Mouse (Mus musculus) intestine, embryonic 15.5 days (tissue): Measurements from ENCODE around the gene Etl4. TPM values are rescaled to one million over a fixed set of nuclear protein-coding genes. Genes with fewer than 3 reads are reported as not detected.
"Not testable (repeated sequence)": the region's sequence is repeated elsewhere in the genome, so short reads cannot be mapped to it uniquely, and the experiment has no call there.

Source experiments
- ATAC-seq: fragments of 200-750 bp; cut with Nextera tagmentation; 2 replicates; pipeline ENCODE4 v1.8.0; 2017; ENCODE audit warnings: moderate TSS enrichment, moderate library complexity
- H3K27ac ChIP-seq: fragments of 300-500 bp; sonication (generic); 2 replicates; pipeline ENCODE4 v1.5.1; 2015; ENCODE audit warnings: mild to moderate bottlenecking, inconsistent platforms
- H3K27me3 ChIP-seq: fragments of 300-500 bp; sonication (generic); replicated peaks from 2 replicates; pipeline ENCODE4 v1.6.1; 2015; ENCODE audit warnings: inconsistent platforms
- H3K36me3 ChIP-seq: fragments of 300-500 bp; sonication (generic); 2 replicates; pipeline ENCODE4 v1.6.1; 2015; ENCODE audit warnings: inconsistent platforms
- H3K4me1 ChIP-seq: fragments of 300-500 bp; sonication (generic); replicated peaks from 2 replicates; pipeline ENCODE4 v1.6.1; 2015; ENCODE audit warnings: inconsistent platforms
- H3K4me2 ChIP-seq: fragments of 300-500 bp; sonication (generic); replicated peaks from 2 replicates; pipeline ENCODE4 v1.6.1; 2015; ENCODE audit warnings: mild to moderate bottlenecking, inconsistent platforms
- H3K4me3 ChIP-seq: fragments of 300-500 bp; sonication (generic); replicated peaks from 2 replicates; pipeline ENCODE4 v1.5.1; 2015; ENCODE audit warnings: inconsistent platforms
- H3K9ac ChIP-seq: fragments of 300-500 bp; sonication (generic); 2 replicates; pipeline ENCODE4 v1.6.1; 2015; ENCODE audit warnings: inconsistent platforms
- H3K9me3 ChIP-seq: fragments of 300-500 bp; sonication (generic); 2 replicates; pipeline ENCODE4 v1.6.1; 2016; ENCODE audit warnings: inconsistent platforms
- WGBS: fragments of 180-500 bp; shearing (Covaris S2); methylation state at CpG from one replicate; pipeline ENCODE4 v1.1.7; 2015; 5-methylcytosine and 5-hydroxymethylcytosine counted together
- polyA plus RNA-seq: library from polyadenylated mRNA; unstranded; fragments of >200 nt; fragmentation: Nextera tagmentation; extraction: Ambion mirVana; gene quantifications from 2 replicates; pipeline ENCODE4 v1.2.1, GENCODE M21; 2015

The Etl4 gene
- polyA plus RNA-seq, 1 experiment from 2014 or later, result 32.8 TPM

DNA sequence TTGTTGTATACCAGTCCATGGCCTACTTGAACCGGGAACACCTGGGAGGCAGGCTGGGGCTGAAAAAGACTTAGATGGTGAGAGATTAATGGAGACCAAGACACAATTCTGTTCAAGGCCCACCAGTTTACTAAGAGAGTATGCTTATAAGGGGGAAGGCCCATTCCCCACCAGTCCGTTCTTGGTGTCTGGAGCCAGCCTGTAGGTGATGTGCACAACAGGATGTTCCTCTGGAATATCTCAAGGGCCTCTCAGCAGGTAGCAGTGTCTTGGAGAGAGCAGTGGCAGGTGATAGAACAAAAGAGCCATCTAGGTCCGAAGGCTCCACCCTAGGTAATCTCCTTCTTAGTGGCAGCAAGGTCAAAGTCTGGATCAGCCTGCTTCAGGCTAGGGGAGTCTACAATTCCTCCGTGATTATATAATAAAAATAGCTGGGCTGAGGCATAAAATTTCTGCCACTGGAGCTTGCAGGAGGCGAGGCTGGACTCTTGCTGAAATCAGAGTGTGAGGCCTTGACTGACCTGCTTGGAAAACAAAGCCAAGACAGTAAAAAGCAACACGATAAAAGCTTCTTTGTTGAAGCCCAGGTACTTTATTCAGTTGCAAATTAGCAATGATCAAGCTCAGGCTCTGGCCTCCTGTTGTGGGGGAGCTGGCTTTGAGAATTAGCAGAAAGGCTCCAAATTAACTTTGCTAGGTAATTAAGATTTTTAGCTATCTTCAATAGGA is 267.0 kb downstream of the Etl4 start:
- not testable (repeated sequence) for H3K36me3 ChIP-seq, H3K9ac ChIP-seq, H3K4me3 ChIP-seq, H3K9me3 ChIP-seq, H3K27ac ChIP-seq, ATAC-seq, H3K4me2 ChIP-seq, H3K27me3 ChIP-seq, H3K4me1 ChIP-seq
- 74% methylated on average over 6 of the region's 6 CpGs for WGBS

DNA sequence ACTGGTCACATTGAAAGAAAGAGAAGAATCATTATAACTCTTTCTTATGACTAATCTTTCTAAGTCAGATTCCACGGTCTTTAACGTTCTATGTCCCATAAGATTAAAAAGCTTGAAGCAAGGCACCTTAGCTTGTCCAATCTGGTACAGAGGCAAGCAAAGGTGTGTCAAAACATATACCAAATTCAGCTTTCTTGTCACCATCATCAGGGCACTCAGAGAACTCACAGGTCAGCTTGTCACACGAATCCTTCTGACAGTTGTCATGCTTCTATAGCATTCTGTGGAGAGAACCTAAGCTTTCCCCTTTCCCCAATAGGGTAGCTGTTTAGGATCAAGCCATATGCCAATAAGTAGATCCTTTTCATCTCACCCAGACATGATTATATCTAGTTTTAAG is 267.7 kb downstream of the Etl4 start:
- not testable (repeated sequence) for H3K27me3 ChIP-seq, H3K27ac ChIP-seq, H3K9me3 ChIP-seq, H3K4me2 ChIP-seq, H3K9ac ChIP-seq, H3K36me3 ChIP-seq, H3K4me1 ChIP-seq, H3K4me3 ChIP-seq, ATAC-seq
- 94% methylated on average over 3 of the region's 3 CpGs for WGBS

DNA sequence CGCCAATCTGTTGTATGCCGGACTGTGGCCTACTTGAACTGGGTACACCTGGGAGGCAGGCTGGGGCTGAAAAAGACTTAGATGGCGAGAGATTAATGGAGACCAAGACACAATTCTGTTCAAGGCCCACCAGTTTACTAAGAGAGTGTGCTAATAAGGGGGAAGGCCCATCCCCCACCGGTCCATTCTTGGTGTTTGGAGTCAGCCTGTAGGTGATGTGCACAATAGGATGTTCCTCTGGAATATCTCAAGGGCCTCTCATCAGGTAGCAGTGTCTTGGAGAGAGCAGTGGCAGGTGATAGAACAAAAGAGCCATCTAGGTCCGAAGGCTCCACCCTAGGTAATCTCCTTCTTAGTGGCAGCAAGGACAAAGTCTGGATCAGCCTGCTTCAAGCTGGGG is 271.0 kb downstream of the Etl4 start:
- WGBS, result 90% methylated on average over 5 of the region's 5 CpGs

DNA sequence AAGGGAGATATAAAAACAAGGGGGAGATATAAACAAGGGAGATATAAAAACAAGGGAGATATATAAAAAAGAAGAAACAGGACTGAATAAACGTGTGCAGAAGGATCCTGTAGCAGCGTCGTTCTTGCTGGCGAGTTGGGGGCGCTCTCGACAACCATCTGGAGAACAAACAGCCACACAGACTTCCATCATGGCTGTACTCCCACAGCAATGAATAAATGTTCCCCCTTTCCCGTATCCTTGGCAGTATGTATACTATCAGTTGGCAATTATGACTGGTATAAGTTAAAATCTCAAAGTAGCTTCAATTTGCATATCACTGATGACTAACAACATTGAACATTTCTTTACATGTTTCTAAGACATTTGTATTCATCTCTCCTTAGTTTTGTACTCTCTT is 277.6 kb downstream of the Etl4 start:
- H3K9ac ChIP-seq, H3K9me3 ChIP-seq, H3K36me3 ChIP-seq, H3K4me3 ChIP-seq, H3K27ac ChIP-seq, ATAC-seq, H3K4me1 ChIP-seq, H3K27me3 ChIP-seq, H3K4me2 ChIP-seq: not testable (repeated sequence)
- WGBS, result 84% methylated on average over 7 of the region's 7 CpGs

More for the DNA sequence above, 271.0 kb downstream of the Etl4 start:
- H3K27ac ChIP-seq, H3K9ac ChIP-seq, H3K36me3 ChIP-seq, H3K27me3 ChIP-seq, H3K4me1 ChIP-seq, H3K4me2 ChIP-seq, H3K9me3 ChIP-seq, ATAC-seq, H3K4me3 ChIP-seq: not testable (repeated sequence)

DNA sequence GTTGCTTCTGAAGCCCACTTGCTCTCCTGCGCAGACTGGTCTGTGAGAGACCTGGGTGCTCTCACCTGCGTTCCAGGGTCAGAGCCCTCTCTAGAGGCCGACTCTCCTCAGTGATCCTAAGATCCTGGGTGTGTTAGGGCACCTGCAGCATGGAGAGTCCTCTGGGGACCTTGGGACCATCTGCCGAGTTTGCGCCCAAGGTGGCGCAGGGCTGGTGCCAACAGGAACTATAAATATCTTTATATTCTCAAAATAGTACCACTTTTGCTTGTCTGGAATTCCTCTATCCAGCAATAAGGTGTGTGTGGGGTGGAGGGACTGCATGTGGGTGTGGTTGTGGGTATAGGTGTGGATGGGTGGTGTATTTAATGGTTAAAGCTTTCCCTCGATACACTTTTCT is 293.4 kb downstream of the Etl4 start:
- Histone ChIP-seq H3K9me3 (no peaks in the 10 kb centered on the region), H3K27ac (no peak overlapping the region), H3K27me3 (no peaks in the 10 kb centered on the region), H3K36me3 (no peaks in the 10 kb centered on the region), H3K4me2 (no peak overlapping the region), H3K4me1 (no peaks in the 10 kb centered on the region), H3K9ac (no peak overlapping the region), H3K4me3 (no peak overlapping the region)
- WGBS, result 88% methylated on average over 7 of the region's 7 CpGs
- ATAC-seq, result no peak

DNA sequence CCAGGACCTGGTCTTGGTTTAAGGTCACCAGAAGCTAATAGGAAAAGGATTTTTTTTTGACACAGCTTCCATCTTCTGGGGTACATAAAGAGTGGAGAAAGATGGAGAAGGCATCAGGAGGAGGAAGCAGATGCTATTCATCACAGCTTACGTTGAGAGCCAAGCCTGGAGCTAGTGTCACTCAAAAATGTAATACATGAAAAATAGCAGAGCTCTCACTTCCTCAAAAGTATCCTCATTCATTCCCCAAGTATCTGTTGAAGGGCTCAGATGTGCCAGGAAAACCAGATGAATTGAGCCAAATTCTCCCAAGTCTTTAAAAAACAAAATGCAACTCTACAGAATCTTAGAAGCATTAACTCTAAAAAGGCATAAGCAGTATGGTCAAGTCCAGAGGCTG is 297.1 kb downstream of the Etl4 start:
- no peak for ATAC-seq
- Histone ChIP-seq H3K4me1 (no peaks in the 10 kb centered on the region), H3K27ac (no peak overlapping the region), H3K36me3 (no peaks in the 10 kb centered on the region), H3K9me3 (no peaks in the 10 kb centered on the region), H3K9ac (no peak overlapping the region), H3K4me3 (no peak overlapping the region), H3K4me2 (no peak overlapping the region), H3K27me3 (no peaks in the 10 kb centered on the region)
- 45% methylated on average over 1 of the region's 1 CpGs for WGBS

DNA sequence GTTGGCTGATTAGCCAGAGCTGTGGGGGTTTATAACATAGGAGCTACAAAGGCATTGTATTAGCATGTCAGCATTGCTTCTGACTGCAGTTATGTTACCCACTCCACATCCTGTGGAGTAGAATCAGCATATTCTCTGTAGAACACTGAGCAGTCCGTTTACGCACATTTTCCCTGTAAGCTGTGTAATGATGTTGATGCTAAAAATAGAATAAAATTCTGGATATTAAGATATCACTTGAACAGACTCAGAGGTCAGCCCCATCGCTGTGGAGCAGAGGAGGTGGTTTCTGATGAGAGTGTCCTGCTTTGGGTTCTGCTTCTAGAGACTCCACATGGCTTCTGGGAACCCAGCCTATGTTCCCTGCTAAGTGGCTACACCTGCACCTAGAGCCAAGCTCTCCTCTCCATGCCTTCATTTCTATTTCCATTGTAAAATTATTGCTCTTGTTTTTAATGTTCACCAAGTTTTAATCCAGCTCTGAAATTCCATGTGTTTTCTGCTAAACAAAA is 299.2 kb downstream of the Etl4 start:
- no peaks in the 10 kb centered on the region for H3K4me1 ChIP-seq
- no peak overlapping the region for H3K27ac ChIP-seq
- ATAC-seq, result no peak
- H3K4me3 ChIP-seq, result no peak overlapping the region
- no peak overlapping the region for H3K4me2 ChIP-seq
- no peaks in the 10 kb centered on the region for H3K36me3 ChIP-seq
- no peaks in the 10 kb centered on the region for H3K9me3 ChIP-seq
- H3K9ac ChIP-seq, result no peak overlapping the region
- WGBS, result 73% methylated on average over 3 of the region's 3 CpGs
- no peaks in the 10 kb centered on the region for H3K27me3 ChIP-seq

DNA sequence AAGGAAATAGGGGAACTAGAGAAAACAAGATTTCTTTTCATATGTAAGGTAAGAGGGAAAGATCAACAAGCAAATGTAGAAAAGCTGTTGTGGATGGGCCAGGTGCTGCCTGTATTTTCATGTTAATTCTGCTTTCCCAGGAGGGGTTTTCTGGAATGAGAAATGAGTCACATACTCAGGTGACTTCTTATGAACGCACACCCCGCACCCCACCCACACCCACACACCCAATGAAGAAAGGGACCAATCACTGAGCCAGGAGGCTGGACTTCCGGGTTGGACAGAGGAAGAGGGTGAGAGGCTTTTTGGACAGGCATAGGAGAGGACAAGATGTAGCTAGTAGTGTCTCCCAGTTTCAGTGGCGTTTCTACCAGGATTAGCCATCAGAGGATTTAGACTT is 299.8 kb downstream of the Etl4 start:
- no peak overlapping the region for H3K27ac ChIP-seq
- H3K27me3 ChIP-seq, result no peaks in the 10 kb centered on the region
- H3K4me2 ChIP-seq, result no peak overlapping the region
- WGBS, result 61% methylated on average over 4 of the region's 4 CpGs
- H3K9ac ChIP-seq, result no peak overlapping the region
- no peak overlapping the region for H3K4me3 ChIP-seq
- no peaks in the 10 kb centered on the region for H3K9me3 ChIP-seq
- ATAC-seq, result no peak
- no peaks in the 10 kb centered on the region for H3K36me3 ChIP-seq
- H3K4me1 ChIP-seq, result no peaks in the 10 kb centered on the region

DNA sequence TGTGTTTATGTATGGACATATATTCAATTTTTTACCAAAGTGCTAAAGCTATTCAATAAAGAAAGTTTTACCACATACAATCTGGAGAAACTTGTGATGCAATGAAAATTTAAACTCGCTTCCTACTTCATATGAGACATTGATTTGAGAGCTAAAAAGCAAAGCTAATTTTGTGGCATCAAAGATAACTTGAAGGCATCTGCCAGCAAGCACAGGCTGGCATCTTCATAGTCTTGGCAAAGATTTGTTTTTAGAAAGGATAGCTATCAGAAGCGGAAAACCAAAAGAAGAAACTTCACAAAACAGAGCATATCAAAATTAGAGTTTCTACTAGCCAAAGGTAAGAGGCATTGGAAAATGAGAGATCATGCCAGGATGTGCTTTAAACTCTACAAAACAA is 306.7 kb downstream of the Etl4 start:
- no peak overlapping the region for H3K9ac ChIP-seq
- no peak overlapping the region for H3K4me3 ChIP-seq
- no peaks in the 10 kb centered on the region for H3K9me3 ChIP-seq
- no peaks in the 10 kb centered on the region for H3K4me1 ChIP-seq
- no peak for ATAC-seq
- H3K4me2 ChIP-seq, result no peak overlapping the region
- no peaks in the 10 kb centered on the region for H3K36me3 ChIP-seq
- H3K27ac ChIP-seq, result no peak overlapping the region
- WGBS, result 89% methylated on average over 2 of the region's 2 CpGs
- H3K27me3 ChIP-seq, result no peaks in the 10 kb centered on the region

DNA sequence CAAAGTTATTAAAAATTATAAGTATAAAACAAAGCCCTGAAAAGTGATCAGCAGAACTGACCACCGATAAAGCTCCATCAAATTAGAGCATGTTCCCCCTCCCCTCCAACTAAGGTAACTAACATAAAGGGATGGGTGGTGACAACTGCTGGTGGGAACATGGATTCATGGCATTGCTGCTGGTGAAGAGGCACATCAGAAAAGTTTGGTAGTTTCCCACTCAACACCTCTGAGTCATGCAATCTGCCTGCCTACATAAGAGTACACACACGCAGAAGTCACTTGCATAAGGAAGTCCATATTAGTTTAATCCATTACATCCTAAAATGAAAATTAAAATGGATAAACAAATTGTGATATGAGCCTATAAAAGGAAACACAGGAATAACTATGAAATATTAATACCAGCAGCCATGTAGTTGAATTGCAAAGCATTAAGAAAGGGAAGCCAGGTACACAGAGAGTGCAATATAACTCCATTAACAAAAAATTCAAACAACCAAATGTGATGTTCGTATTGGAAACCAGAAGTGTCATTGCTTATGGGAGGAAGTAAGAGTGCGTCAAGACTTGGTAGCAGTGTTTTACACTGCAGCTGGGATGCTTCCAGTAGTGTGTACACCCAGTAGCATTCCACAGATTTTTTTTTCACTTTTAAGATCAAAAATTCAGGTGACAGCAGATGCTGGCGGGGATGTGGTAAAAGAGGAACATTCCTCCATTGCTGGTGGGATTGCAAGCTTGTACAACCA is 307.3 kb downstream of the Etl4 start:
- H3K4me3 ChIP-seq, result no peak overlapping the region
- no peak overlapping the region for H3K27ac ChIP-seq
- H3K36me3 ChIP-seq, result no peaks in the 10 kb centered on the region
- WGBS, result 89% methylated on average over 5 of the region's 5 CpGs
- no peak overlapping the region for H3K4me2 ChIP-seq
- no peak for ATAC-seq
- no peaks in the 10 kb centered on the region for H3K9me3 ChIP-seq
- H3K9ac ChIP-seq, result no peak overlapping the region
- no peaks in the 10 kb centered on the region for H3K4me1 ChIP-seq
- no peaks in the 10 kb centered on the region for H3K27me3 ChIP-seq

DNA sequence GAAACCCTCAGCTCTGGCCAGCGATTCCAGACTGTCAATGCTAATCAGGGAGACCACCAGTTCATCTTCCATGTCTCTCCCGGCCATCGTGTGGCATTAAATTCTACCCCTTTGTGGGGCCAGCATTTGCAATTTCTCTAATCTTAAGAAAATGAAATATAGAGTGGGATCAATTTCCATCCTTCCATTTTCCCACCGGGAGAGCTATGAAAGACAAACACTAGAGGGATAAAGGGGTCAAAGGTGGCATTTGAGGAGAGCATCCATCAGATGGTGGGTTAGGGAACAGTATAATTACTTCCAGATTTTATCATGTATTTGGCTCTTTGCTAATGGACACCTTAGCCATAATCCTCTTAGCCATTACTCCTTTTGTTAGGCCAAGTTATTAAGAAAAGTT is 321.8 kb downstream of the Etl4 start:
- Histone ChIP-seq H3K27ac (no peak overlapping the region), H3K4me2 (no peak overlapping the region), H3K9ac (no peak overlapping the region), H3K36me3 (no peaks in the 10 kb centered on the region), H3K27me3 (no peaks in the 10 kb centered on the region), H3K4me1 (no peaks in the 10 kb centered on the region), H3K9me3 (no peaks in the 10 kb centered on the region), H3K4me3 (no peak overlapping the region)
- no peak for ATAC-seq
- 55% methylated on average over 4 of the region's 4 CpGs for WGBS

DNA sequence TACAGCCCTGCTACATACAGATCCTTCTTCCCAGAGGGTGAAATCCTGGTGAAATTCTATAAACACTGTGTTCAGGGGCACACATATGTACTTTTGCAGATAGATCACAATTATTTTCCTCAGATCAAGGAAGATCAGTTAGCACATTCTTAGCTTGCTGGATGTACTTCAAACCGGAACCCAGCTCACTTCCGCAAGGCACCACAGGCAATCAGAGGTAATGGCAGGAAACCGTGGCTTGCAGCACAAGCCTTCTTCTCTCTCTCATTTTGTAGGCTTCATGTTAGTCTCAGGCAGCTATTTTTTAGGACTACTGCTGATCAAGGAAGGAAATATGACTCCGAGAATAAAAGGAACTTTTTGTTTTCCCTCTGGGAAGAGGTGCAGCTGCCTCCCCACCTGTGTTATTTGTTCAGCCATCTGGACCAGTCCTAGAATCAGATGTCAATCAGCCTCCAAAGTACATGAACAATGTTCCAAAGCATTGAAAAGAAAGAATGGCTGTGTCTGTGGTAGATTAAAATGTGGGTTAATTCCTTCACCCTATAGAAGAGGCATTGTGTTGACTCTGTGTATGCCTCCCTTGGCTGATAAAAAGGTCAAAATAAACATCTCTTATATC is 338.6 kb downstream of the Etl4 start:
- H3K27ac ChIP-seq, result no peak overlapping the region
- no peak for ATAC-seq
- WGBS, result 73% methylated on average over 4 of the region's 4 CpGs
- no peaks in the 10 kb centered on the region for H3K4me1 ChIP-seq
- no peak overlapping the region for H3K4me2 ChIP-seq
- no peak overlapping the region for H3K4me3 ChIP-seq
- no peaks in the 10 kb centered on the region for H3K36me3 ChIP-seq
- H3K27me3 ChIP-seq, result no peaks in the 10 kb centered on the region
- no peaks in the 10 kb centered on the region for H3K9me3 ChIP-seq
- no peak overlapping the region for H3K9ac ChIP-seq
